Mouse (Mus musculus): Measurements from ENCODE around the gene Ccdc60. TPM values are rescaled to one million over a fixed set of nuclear protein-coding genes. Genes with fewer than 3 reads are reported as not detected.

The Ccdc60 gene
- polyA plus RNA-seq, 1 experiment from 2014 or later = 2.2 TPM

DNA sequence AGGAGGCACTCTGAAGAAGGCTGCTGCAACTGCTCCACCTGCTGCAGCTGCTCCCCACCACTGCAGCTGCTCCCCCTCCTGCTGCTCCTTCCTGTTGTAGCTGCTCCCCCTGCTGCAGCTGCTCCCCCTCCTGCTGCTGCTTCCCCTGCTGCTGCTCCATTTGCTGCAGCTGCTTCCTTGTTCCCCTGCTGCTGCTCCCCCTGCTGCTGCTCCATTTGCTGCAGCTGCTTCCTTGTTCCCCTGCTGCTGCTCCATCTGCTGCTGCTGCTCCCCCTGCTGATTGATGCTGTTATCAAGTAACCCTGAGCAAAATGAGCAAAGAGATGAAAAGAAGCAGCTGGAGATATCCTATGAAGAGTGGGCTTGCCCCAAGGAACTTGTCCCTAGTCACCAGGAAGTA, 8.3 kb downstream of the Ccdc60 start:
- no peaks in the 10 kb centered on the region for H3K36me3 ChIP-seq (ENCODE audit: control insufficient read depth, insufficient read depth, low read length)
- H3K4me1 ChIP-seq (replicated peaks; ENCODE audit: control insufficient read depth, insufficient read depth, low read length) = no peaks in the 10 kb centered on the region
- DNase-seq (ENCODE audit: low spot score) (peak; percentile 31), ATAC-seq (ENCODE audit: low FRiP score) (no peak)
- no peak overlapping the region for H3K9ac ChIP-seq (ENCODE audit: low read depth, low read length)
- no peak overlapping the region for H3K4me2 ChIP-seq (replicated peaks; ENCODE audit: low read depth, low read length)
- no peak overlapping the region for H3K4me3 ChIP-seq (ENCODE audit: low read depth, low read length)
- H3K27ac ChIP-seq (ENCODE audit: low read depth, low read length) = no peak overlapping the region
- 0 out of 2 replicates have a peak, but pooled peaks cover 5% of the 10 kb centered on the region for H3K9me3 ChIP-seq (ENCODE audit: control insufficient read depth, low read length)
- H3K27me3 ChIP-seq (ENCODE audit: control insufficient read depth, insufficient read depth, low read length) = no peaks in the 10 kb centered on the region

DNA sequence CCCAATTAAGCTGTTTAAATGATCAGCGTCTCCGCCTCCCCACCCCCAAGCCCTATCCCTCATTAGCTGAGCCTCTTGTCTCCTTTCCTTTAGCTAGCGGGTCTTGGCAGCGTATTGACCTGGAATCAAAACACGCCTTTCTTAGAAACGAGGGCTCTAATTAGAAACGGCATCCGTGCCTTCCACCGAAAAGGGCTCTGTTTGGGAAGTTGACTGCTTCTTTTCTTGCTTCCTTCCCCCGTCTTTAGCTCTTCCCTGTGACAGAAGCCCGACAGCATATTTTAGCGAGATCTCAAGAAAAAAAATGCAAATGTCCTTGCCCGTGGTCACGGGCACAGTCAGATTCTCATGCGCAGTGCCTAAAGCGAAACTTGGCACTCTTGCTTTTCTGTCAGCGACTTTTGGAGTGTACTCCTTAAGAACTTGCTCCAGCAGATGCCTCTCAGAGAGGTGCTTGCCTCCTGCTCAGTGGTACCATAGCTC, 10.3 kb downstream of the Ccdc60 start:
- 0 out of 2 replicates have a peak, but pooled peaks cover 5% of the 10 kb centered on the region for H3K9me3 ChIP-seq (ENCODE audit: control insufficient read depth, low read length)
- 92% methylated on average over 17 of the region's 17 CpGs for WGBS
- H3K4me1 ChIP-seq (replicated peaks; ENCODE audit: control insufficient read depth, insufficient read depth, low read length) = peaks cover 3% of the 10 kb centered on the region; the same call in 1 of the 2 replicates
- H3K4me2 ChIP-seq (replicated peaks; ENCODE audit: low read depth, low read length) = no peak overlapping the region
- H3K36me3 ChIP-seq (ENCODE audit: control insufficient read depth, insufficient read depth, low read length) = no peaks in the 10 kb centered on the region
- ATAC-seq (ENCODE audit: low FRiP score) (no peak), DNase-seq (ENCODE audit: low spot score) (no peak)
- H3K9ac ChIP-seq (ENCODE audit: low read depth, low read length) = no peak overlapping the region
- H3K27me3 ChIP-seq (ENCODE audit: control insufficient read depth, insufficient read depth, low read length) = no peaks in the 10 kb centered on the region
- H3K4me3 ChIP-seq (ENCODE audit: low read depth, low read length) = no peak overlapping the region
- H3K27ac ChIP-seq (ENCODE audit: low read depth, low read length) = no peak overlapping the region

DNA sequence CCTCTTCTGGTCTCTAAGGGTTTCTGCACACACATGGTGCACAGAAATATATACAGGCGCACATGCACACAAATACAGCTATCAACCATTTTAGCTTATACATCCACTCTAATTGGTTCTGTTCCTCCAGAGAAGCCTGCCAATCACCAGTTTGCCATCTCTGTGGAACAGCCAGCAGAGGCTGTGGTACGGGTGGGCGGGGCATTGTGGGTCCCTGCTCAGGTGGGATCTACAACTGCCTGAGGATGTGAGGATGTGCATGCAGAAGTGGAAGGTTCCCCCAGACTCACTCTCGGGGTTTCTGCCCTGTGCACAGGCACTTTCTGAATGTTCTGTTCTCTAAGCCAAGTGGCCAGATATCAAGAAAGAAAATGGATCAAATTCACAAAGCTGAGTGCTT, 10.8 kb downstream of the Ccdc60 start:
- no peaks in the 10 kb centered on the region for H3K27me3 ChIP-seq (ENCODE audit: control insufficient read depth, insufficient read depth, low read length)
- ATAC-seq (ENCODE audit: low FRiP score) = no peak
- H3K9me3 ChIP-seq (ENCODE audit: control insufficient read depth, low read length) = 0 out of 2 replicates have a peak, but pooled peaks cover 5% of the 10 kb centered on the region
- no peak for DNase-seq (ENCODE audit: low spot score)
- no peaks in the 10 kb centered on the region for H3K36me3 ChIP-seq (ENCODE audit: control insufficient read depth, insufficient read depth, low read length)
- WGBS = 99% methylated on average over 4 of the region's 4 CpGs
- H3K4me1 ChIP-seq (replicated peaks; ENCODE audit: control insufficient read depth, insufficient read depth, low read length) = peaks cover 3% of the 10 kb centered on the region; the same call in 1 of the 2 replicates
- H3K4me2 ChIP-seq (replicated peaks; ENCODE audit: low read depth, low read length) = no peak overlapping the region
- H3K9ac ChIP-seq (ENCODE audit: low read depth, low read length) = no peak overlapping the region
- no peak overlapping the region for H3K4me3 ChIP-seq (ENCODE audit: low read depth, low read length)
- H3K27ac ChIP-seq (ENCODE audit: low read depth, low read length) = no peak overlapping the region

DNA sequence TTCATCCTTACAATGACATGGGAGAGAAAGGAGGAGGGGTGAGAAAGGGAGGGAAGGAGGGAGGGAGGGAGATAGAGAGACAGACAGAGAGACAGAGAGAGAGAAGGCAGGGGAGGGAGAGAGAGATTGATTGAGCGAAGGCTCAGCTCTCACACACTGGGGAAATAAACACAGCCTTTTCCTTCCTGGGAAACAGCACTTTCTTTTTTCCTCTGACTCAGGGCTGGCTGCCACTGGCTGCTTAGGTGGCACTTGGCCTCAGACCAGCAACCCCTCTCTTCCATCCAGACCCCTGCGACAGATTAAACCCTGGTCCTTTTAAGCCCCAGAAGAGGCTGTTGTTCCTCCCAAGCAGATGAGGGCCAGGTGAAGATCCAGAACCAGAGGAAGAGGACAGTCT, 14.0 kb downstream of the Ccdc60 start:
- Histone ChIP-seq H3K4me1 (replicated peaks; ENCODE audit: control insufficient read depth, insufficient read depth, low read length) (peaks cover 3% of the 10 kb centered on the region; the same call in 1 of the 2 replicates), H3K4me3 (ENCODE audit: low read depth, low read length) (no peak overlapping the region), H3K4me2 (replicated peaks; ENCODE audit: low read depth, low read length) (no peak overlapping the region), H3K9ac (ENCODE audit: low read depth, low read length) (no peak overlapping the region), H3K27me3 (ENCODE audit: control insufficient read depth, insufficient read depth, low read length) (no peaks in the 10 kb centered on the region), H3K27ac (ENCODE audit: low read depth, low read length) (peak overlapping the region; percentile 27; the same call in 1 of the 2 replicates), H3K36me3 (ENCODE audit: control insufficient read depth, insufficient read depth, low read length) (no peaks in the 10 kb centered on the region), H3K9me3 (ENCODE audit: control insufficient read depth, low read length) (0 out of 2 replicates have a peak, but pooled peaks cover 5% of the 10 kb centered on the region)
- ATAC-seq (ENCODE audit: low FRiP score) = no peak
- DNase-seq (ENCODE audit: low spot score) = no peak
- WGBS = 62% methylated on average over 2 of the region's 2 CpGs

DNA sequence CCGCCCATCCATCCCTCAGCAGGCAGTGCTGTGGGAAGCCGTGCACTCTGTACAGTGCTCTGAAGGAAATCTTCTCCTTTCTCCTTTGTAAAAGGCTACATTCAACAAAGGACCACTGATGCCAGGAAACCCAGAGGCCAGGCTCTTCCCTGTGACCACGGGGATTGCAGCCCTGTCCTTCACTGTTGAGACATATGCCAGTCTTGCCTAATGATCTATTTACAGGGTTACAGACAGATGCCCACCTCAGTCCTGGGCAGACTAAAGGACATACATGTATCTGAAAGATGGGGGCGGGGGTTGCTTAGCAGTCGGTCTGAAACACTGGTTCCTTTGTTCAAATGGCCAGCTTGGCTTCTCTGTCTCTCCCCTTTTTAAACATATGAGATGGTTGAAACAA, 14.4 kb downstream of the Ccdc60 start:
- Histone ChIP-seq H3K4me1 (replicated peaks; ENCODE audit: control insufficient read depth, insufficient read depth, low read length) (peaks cover 3% of the 10 kb centered on the region; the same call in 1 of the 2 replicates), H3K9me3 (ENCODE audit: control insufficient read depth, low read length) (0 out of 2 replicates have a peak, but pooled peaks cover 5% of the 10 kb centered on the region), H3K27ac (ENCODE audit: low read depth, low read length) (peak overlapping the region; percentile 27; the same call in 1 of the 2 replicates), H3K4me3 (ENCODE audit: low read depth, low read length) (no peak overlapping the region), H3K4me2 (replicated peaks; ENCODE audit: low read depth, low read length) (no peak overlapping the region), H3K36me3 (ENCODE audit: control insufficient read depth, insufficient read depth, low read length) (no peaks in the 10 kb centered on the region), H3K9ac (ENCODE audit: low read depth, low read length) (no peak overlapping the region), H3K27me3 (ENCODE audit: control insufficient read depth, insufficient read depth, low read length) (no peaks in the 10 kb centered on the region)
- ATAC-seq (ENCODE audit: low FRiP score) (peak; percentile 59; the same call in 1 of the 2 replicates), DNase-seq (ENCODE audit: low spot score) (peak; percentile 31)
- 56% methylated on average over 5 of the region's 5 CpGs for WGBS

DNA sequence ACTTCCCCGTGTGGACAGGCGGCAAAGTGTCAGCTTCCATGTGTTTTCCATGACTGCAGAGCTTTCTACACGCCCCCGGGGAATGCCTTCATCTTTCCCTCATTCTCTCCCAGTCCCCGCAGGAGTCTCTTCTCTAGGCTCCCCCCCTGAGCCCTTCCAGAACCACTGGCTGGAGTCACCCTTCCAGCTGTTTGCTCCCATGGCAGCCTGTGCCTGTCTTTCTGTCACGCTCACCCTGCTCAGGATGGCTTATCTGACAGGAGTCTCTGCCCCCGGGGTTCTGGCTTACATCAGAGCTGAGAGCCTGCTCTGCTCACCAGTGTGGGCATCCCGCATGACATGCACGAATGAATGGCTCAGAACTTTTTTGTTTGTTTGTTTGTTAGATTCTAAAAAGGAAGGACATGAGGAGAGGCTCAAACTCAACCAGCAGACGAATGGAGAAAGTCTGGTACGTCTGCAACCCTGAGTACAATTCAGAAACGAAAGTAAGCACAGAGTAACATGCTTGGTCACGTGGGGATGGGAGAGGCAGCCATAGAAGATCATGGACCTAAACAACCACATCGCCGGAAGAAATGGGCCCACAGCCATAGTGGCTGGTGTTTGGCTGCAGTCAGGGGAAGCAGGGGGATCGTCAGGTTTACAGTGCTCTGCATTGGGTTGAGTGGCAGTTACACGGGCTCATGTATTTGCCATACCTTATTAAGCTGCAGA, 17.1 kb downstream of the Ccdc60 start:
- H3K27me3 ChIP-seq (ENCODE audit: control insufficient read depth, insufficient read depth, low read length) = no peaks in the 10 kb centered on the region
- no peak for ATAC-seq (ENCODE audit: low FRiP score)

DNA sequence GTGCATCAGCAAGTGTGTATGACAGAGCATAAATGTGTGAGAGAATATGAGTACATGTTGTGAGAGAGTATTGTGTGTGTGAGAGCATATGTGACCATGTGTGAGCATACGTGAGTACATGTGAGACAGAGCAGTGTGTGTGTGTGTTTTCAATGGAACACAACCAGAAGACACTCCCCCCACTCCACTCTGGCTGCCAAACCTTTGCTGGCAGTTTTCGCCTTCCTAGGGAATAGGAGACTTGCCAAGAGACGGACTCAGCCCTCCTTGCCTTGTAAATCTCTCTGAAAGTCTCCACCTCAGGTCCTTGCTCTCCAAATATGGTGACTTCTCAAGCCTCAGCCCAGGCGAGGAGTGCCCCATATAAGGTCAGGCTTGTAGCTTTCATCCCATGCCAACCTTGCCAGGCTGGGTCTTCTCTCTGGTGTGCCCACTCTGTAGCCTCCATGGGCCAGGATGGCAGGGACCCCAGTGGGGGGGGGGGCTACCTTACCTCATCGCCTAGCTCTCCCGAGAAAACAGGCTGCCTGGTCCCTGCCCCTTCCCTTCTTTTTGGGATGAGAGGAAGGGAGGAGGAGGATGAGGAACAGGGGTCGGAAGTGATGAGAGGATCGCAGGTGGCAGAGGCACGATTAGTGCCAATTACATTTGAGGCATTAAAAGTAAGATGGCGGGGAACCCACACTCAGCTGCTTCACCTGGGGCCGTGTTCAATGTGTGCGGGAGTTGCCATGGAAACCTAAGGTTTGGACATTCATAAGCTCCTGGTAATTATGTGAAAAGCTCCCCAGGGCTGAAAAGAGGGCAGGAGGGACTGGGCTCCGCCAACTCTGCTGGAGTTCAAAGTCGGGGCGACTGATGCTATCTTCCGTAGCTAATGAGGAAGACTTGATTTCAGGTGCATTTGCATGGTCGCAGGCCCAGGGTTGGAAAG, 19.3 kb downstream of the Ccdc60 start:
- Histone ChIP-seq H3K9me3 (ENCODE audit: control insufficient read depth, low read length) (no peaks in the 10 kb centered on the region), H3K4me2 (replicated peaks; ENCODE audit: low read depth, low read length) (no peak overlapping the region), H3K9ac (ENCODE audit: low read depth, low read length) (no peak overlapping the region), H3K4me1 (replicated peaks; ENCODE audit: control insufficient read depth, insufficient read depth, low read length) (no peaks in the 10 kb centered on the region), H3K4me3 (ENCODE audit: low read depth, low read length) (no peak overlapping the region), H3K36me3 (ENCODE audit: control insufficient read depth, insufficient read depth, low read length) (no peaks in the 10 kb centered on the region), H3K27me3 (ENCODE audit: control insufficient read depth, insufficient read depth, low read length) (no peaks in the 10 kb centered on the region), H3K27ac (ENCODE audit: low read depth, low read length) (no peak overlapping the region)
- WGBS = 89% methylated on average over 17 of the region's 17 CpGs
- DNase-seq (ENCODE audit: low spot score) (no peak), ATAC-seq (ENCODE audit: low FRiP score) (no peak)

More for the DNA sequence above, 17.1 kb downstream of the Ccdc60 start:
- DNase-seq (ENCODE audit: low spot score) = no peak
- Histone ChIP-seq H3K9ac (ENCODE audit: low read depth, low read length) (no peak overlapping the region), H3K4me1 (replicated peaks; ENCODE audit: control insufficient read depth, insufficient read depth, low read length) (peaks cover 3% of the 10 kb centered on the region; the same call in 1 of the 2 replicates), H3K4me3 (ENCODE audit: low read depth, low read length) (no peak overlapping the region), H3K36me3 (ENCODE audit: control insufficient read depth, insufficient read depth, low read length) (no peaks in the 10 kb centered on the region), H3K27ac (ENCODE audit: low read depth, low read length) (no peak overlapping the region), H3K4me2 (replicated peaks; ENCODE audit: low read depth, low read length) (no peak overlapping the region), H3K9me3 (ENCODE audit: control insufficient read depth, low read length) (no peaks in the 10 kb centered on the region)
- 78% methylated on average over 17 of the region's 17 CpGs for WGBS

DNA sequence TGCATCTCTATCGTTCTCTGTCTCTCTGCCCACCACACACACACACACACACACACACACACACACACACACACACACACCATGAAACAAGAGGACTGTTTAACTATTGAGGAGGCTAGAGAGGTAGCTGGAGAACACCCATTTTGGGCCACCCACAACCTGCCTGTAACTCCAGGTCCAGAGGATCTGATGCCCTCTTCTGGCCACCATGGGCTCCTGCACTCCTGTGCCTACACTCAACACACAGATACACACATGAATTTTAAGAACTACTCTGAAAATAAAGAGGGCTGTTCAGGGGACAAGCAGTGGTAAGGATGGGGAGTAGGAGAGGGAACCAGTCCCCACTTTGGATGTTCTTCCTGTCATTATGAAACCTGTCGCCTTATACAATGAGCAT, 26.1 kb downstream of the Ccdc60 start:
- no peak overlapping the region for H3K9ac ChIP-seq (ENCODE audit: low read depth, low read length)
- no peak overlapping the region for H3K4me3 ChIP-seq (ENCODE audit: low read depth, low read length)
- ATAC-seq (ENCODE audit: low FRiP score) (no peak), DNase-seq (ENCODE audit: low spot score) (no peak)
- no peaks in the 10 kb centered on the region for H3K27me3 ChIP-seq (ENCODE audit: control insufficient read depth, insufficient read depth, low read length)
- no peaks in the 10 kb centered on the region for H3K9me3 ChIP-seq (ENCODE audit: control insufficient read depth, low read length)
- no peak overlapping the region for H3K4me2 ChIP-seq (replicated peaks; ENCODE audit: low read depth, low read length)
- 94% methylated on average over 2 of the region's 2 CpGs for WGBS
- H3K4me1 ChIP-seq (replicated peaks; ENCODE audit: control insufficient read depth, insufficient read depth, low read length) = no peaks in the 10 kb centered on the region
- no peaks in the 10 kb centered on the region for H3K36me3 ChIP-seq (ENCODE audit: control insufficient read depth, insufficient read depth, low read length)
- H3K27ac ChIP-seq (ENCODE audit: low read depth, low read length) = no peak overlapping the region
